Mouse (Mus musculus) heart, embryonic 14.5 days (tissue): Measurements from ENCODE around the gene Trim3. TPM values are rescaled to one million over a fixed set of nuclear protein-coding genes. Genes with fewer than 3 reads are reported as not detected.

Source experiments
- ATAC-seq: fragments of 200-750 bp; cut with Nextera tagmentation; 2 replicates; pipeline ENCODE4 v1.8.0; 2017; ENCODE audit warnings: low read depth, moderate TSS enrichment; ENCODE audit not compliant: insufficient number of reproducible peaks, insufficient read depth, low FRiP score
- H3K27ac ChIP-seq, 2 experiments: fragments of 200-500 bp in 1 of 2; fragments of 300-500 bp in 1 of 2; sonication (generic) in 1 of 2; replicated peaks in 1 of 2; 2 replicates each; pipeline ENCODE4 v1.5.1; 2012 to 2014; ENCODE audit warnings: low read depth in 2 of 2, low read length in 2 of 2, control low read depth in 1 of 2, mild to moderate bottlenecking in 1 of 2, mixed read lengths in 1 of 2; ENCODE audit not compliant: control insufficient read depth in 1 of 2, insufficient read depth in 1 of 2
- H3K27me3 ChIP-seq: fragments of 300-500 bp; sonication (generic); 2 replicates; pipeline ENCODE4 v1.6.1; 2014; ENCODE audit warnings: mild to moderate bottlenecking, low read length, control low read depth; ENCODE audit not compliant: control insufficient read depth, insufficient read depth
- H3K36me3 ChIP-seq: fragments of 300-500 bp; sonication (generic); 2 replicates; pipeline ENCODE4 v1.6.1; 2014; ENCODE audit warnings: mild to moderate bottlenecking, control low read depth, low read length, mixed read lengths; ENCODE audit not compliant: control insufficient read depth, insufficient read depth
- H3K4me1 ChIP-seq, 2 experiments: fragments of 200-500 bp in 1 of 2; fragments of 300-500 bp in 1 of 2; sonication (generic) in 1 of 2; 2 replicates each; pipeline ENCODE4 v1.6.1; 2012 to 2014; ENCODE audit warnings: low read length in 2 of 2, control low read depth in 1 of 2, mixed read lengths in 1 of 2; ENCODE audit not compliant: control insufficient read depth in 2 of 2, insufficient read depth in 2 of 2
- H3K4me2 ChIP-seq: fragments of 300-500 bp; sonication (generic); 2 replicates; pipeline ENCODE4 v1.6.1; 2014; ENCODE audit warnings: mild to moderate bottlenecking, low read length
- H3K4me3 ChIP-seq, 2 experiments: fragments of 200-500 bp in 1 of 2; fragments of 300-500 bp in 1 of 2; sonication (generic) in 1 of 2; 2 replicates each; pipeline ENCODE4 v1.5.1; 2012 to 2014; ENCODE audit warnings: low read length in 2 of 2, mild to moderate bottlenecking in 2 of 2, control low read depth in 1 of 2, low read depth in 1 of 2, moderate library complexity in 1 of 2; ENCODE audit not compliant: control insufficient read depth in 1 of 2, insufficient read depth in 1 of 2
- H3K9ac ChIP-seq: fragments of 300-500 bp; sonication (generic); 2 replicates; pipeline ENCODE4 v1.6.1; 2014; ENCODE audit warnings: mild to moderate bottlenecking, low read length
- H3K9me3 ChIP-seq: fragments of 300-500 bp; sonication (generic); 2 replicates; pipeline ENCODE4 v1.6.1; 2016; ENCODE audit warnings: low read length, control low read depth; ENCODE audit not compliant: control insufficient read depth
- WGBS: fragments of 180-500 bp; shearing (Covaris S2); extraction: QIAGEN DNeasy Blood & Tissue Kit; methylation state at CpG from one replicate; pipeline ENCODE4 v1.1.7; 2014; 5-methylcytosine and 5-hydroxymethylcytosine counted together
- polyA plus RNA-seq: library from polyadenylated mRNA; unstranded; fragments of >200 nt; fragmentation: Nextera tagmentation; extraction: Ambion mirVana; gene quantifications from 2 replicates; pipeline ENCODE4 v1.2.1, GENCODE M21; 2014

The Trim3 gene
- polyA plus RNA-seq, 1 experiment from 2014 or later: 26.3 TPM

- ATAC-seq: no peak
- H3K9ac ChIP-seq: peak overlapping the region; percentile 83; the same call in 1 of the 2 replicates
- peaks cover 43% of the 10 kb centered on the region for H3K36me3 ChIP-seq
- no peaks in the 10 kb centered on the region for H3K9me3 ChIP-seq
- no peak overlapping the region for H3K4me3 ChIP-seq
- WGBS: 93% methylated on average over 6 of the region's 6 CpGs
- no peak overlapping the region for H3K27ac ChIP-seq
- H3K4me1 ChIP-seq: peaks cover 6 to 30% of the 10 kb centered on the region in 2 experiments
- peak overlapping the region; percentile 86; the same call in 1 of the 2 replicates for H3K4me2 ChIP-seq
- H3K27me3 ChIP-seq: no peaks in the 10 kb centered on the region
Observed at GRCm38 (mm10) chr7:105638776-105639175, 5.4 kb upstream of the Trim3 start.

DNA sequence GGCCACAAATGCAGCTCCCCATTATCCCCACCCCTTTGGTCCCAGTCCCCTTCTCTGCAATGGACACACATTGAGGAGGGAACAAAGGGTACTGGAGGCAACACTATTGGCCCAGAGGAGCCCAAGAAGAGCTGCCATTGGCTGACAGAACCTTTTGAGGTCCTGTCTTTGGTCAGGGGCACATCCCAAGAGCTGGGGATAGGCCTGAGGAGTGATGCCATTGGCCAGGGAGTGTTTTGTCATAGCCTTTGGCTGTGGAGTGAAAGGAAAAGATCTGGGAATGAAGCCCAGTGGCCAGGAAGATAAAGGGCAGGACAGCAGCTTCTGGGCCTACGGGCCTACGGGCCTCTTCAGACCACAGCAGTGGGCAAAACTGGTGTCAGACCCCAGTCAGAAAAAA, 2.4 kb upstream of the Trim3 start:
- H3K27ac ChIP-seq: no peak overlapping the region
- WGBS: 82% methylated on average over 2 of the region's 2 CpGs
- H3K27me3 ChIP-seq: no peaks in the 10 kb centered on the region
- no peak overlapping the region for H3K4me2 ChIP-seq
- no peaks in the 10 kb centered on the region for H3K9me3 ChIP-seq
- no peak for ATAC-seq
- H3K4me1 ChIP-seq: peaks cover 12 to 25% of the 10 kb centered on the region in 2 experiments
- H3K4me3 ChIP-seq: no peak overlapping the region
- peaks cover 35% of the 10 kb centered on the region for H3K36me3 ChIP-seq
- H3K9ac ChIP-seq: no peak overlapping the region

- Histone ChIP-seq H3K9ac (peak overlapping the region; percentile 94), H3K4me3 (peak overlapping the region in 1 of 2 experiments; percentile 90; a peak in 2 of 4 replicates), H3K9me3 (no peaks in the 10 kb centered on the region), H3K4me1 (peaks cover 13 to 31% of the 10 kb centered on the region in 2 experiments), H3K27ac (no peak overlapping the region), H3K4me2 (peak overlapping the region; percentile 87), H3K27me3 (no peaks in the 10 kb centered on the region), H3K36me3 (peaks cover 35% of the 10 kb centered on the region)
- 53% methylated on average over 9 of the region's 9 CpGs for WGBS
- no peak for ATAC-seq
Observed at GRCm38 (mm10) chr7:105634272-105634920, 1.0 kb upstream of the Trim3 start.

- ATAC-seq: no peak
- H3K4me1 ChIP-seq: peaks cover 12 to 31% of the 10 kb centered on the region in 2 experiments
- WGBS: 6% methylated on average over 10 of the region's 10 CpGs
Observed at GRCm38 (mm10) chr7:105633801-105634135, 397 bp upstream of the Trim3 start.

DNA sequence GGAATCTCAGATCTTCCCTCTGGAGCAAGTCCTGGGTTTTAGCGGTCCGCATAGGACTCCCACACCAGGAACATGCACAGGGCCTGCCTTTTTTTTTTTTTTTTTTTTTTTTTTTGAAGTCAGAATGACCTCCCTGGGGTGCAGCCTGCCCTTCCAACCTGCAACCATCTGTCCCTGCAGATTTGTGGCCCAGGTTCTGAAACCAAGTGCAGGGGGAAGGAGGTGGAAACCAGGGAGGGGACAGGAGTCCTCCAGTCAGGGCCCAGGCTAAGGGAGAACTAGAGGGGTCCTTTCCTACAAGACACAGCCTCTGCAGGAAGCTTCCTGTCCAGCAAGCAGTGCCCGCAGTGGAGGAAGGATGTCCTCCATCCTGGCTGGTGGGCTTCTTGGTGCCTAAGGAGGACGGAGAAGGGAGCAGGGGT, 809 bp downstream of the Trim3 start:
- peaks cover 18 to 31% of the 10 kb centered on the region in 2 experiments for H3K4me1 ChIP-seq
- WGBS: 9% methylated on average over 3 of the region's 4 CpGs
- peak overlapping the region; percentile 74 to 90 for H3K4me3 ChIP-seq
- peak overlapping the region; percentile 87 for H3K4me2 ChIP-seq
- no peak overlapping the region; a peak in 2 of 4 replicates for H3K27ac ChIP-seq
- H3K9ac ChIP-seq: peak overlapping the region; percentile 94
- no peaks in the 10 kb centered on the region for H3K27me3 ChIP-seq
- no peaks in the 10 kb centered on the region for H3K9me3 ChIP-seq
- H3K36me3 ChIP-seq: peaks cover 22% of the 10 kb centered on the region
- ATAC-seq: no peak

More at GRCm38 (mm10) chr7:105633801-105634135, 397 bp upstream of the Trim3 start:
- Histone ChIP-seq H3K27me3 (no peaks in the 10 kb centered on the region), H3K4me3 (peak overlapping the region; percentile 74 to 90), H3K9ac (peak overlapping the region; percentile 94), H3K4me2 (peak overlapping the region; percentile 87), H3K9me3 (no peaks in the 10 kb centered on the region), H3K27ac (peak overlapping the region; percentile 46 to 57), H3K36me3 (peaks cover 34% of the 10 kb centered on the region)

GRCm38 (mm10) chr7:105628633-105629032, 4.7 kb downstream of the Trim3 start:
- peak overlapping the region; percentile 15 to 75; a peak in 3 of 4 replicates for H3K27ac ChIP-seq
- H3K36me3 ChIP-seq: peaks cover 20% of the 10 kb centered on the region
- H3K4me2 ChIP-seq: peak overlapping the region; percentile 18; the same call in 1 of the 2 replicates
- WGBS: 16% methylated on average over 3 of the region's 3 CpGs
- no peak overlapping the region for H3K4me3 ChIP-seq
- H3K9ac ChIP-seq: no peak overlapping the region
- no peaks in the 10 kb centered on the region for H3K27me3 ChIP-seq
- peak; percentile 47; the same call in 1 of the 2 replicates for ATAC-seq
- H3K9me3 ChIP-seq: no peaks in the 10 kb centered on the region
- H3K4me1 ChIP-seq: peaks cover 18 to 31% of the 10 kb centered on the region in 2 experiments

- Histone ChIP-seq H3K36me3 (peaks cover 53% of the 10 kb centered on the region), H3K27me3 (no peaks in the 10 kb centered on the region), H3K4me2 (no peak overlapping the region), H3K27ac (no peak overlapping the region), H3K4me3 (no peak overlapping the region), H3K9me3 (no peaks in the 10 kb centered on the region), H3K9ac (no peak overlapping the region), H3K4me1 (peaks cover 12 to 22% of the 10 kb centered on the region in 2 experiments)
- ATAC-seq: no peak
- WGBS: 72% methylated on average over 6 of the region's 6 CpGs
Observed at GRCm38 (mm10) chr7:105625397-105625796, 8.0 kb downstream of the Trim3 start.
